Mouse (Mus musculus): Measurements from ENCODE around the gene Pnma1. TPM values are rescaled to one million over a fixed set of nuclear protein-coding genes. Genes with fewer than 3 reads are reported as not detected.
"Not testable (repeated sequence)": the region's sequence is repeated elsewhere in the genome, so short reads cannot be mapped to it uniquely, and the experiment has no call there.

Gene Pnma1
- polyA plus RNA-seq, 1 experiment from 2014 or later: 0.16 TPM

- H3K9ac ChIP-seq: peak within 1 kb of the TSS; percentile 43
- peak within 1 kb of the TSS; percentile 61 for H3K4me3 ChIP-seq (replicated peaks)
- peak within 1 kb of the TSS; percentile 87 for H3K4me2 ChIP-seq
- H3K27ac ChIP-seq (replicated peaks); ATAC-seq (ENCODE audit: insufficient read depth); H3K27me3 ChIP-seq; H3K36me3 ChIP-seq (replicated peaks); H3K9me3 ChIP-seq (replicated peaks): not testable (repeated sequence)
- H3K4me1 ChIP-seq (replicated peaks): peaks cover 25% of the 10 kb centered on the region
- under 1% methylated on average over 80 of the region's 80 CpGs for WGBS (ENCODE audit: insufficient replicate concordance)
These were observed 47.4 kb downstream of the Pnma1 start, which contains the start of gene Acot6 for GRCm38 (mm10) chr12:84100604-84101492. Gene Acot6 (plus strand): TSS chr12:84100654.

- no peaks in the 10 kb centered on the region for H3K9me3 ChIP-seq (replicated peaks)
- peaks cover 25% of the 10 kb centered on the region for H3K4me1 ChIP-seq (replicated peaks)
- H3K9ac ChIP-seq: no peak overlapping the region
- H3K4me2 ChIP-seq: peak overlapping the region; percentile 87
- no peaks in the 10 kb centered on the region for H3K36me3 ChIP-seq (replicated peaks)
- no peak for ATAC-seq (ENCODE audit: insufficient read depth)
- H3K27me3 ChIP-seq: no peaks in the 10 kb centered on the region
- 0 out of 2 replicates have a peak overlapping the region, but pooled peaks have one; percentile 61 for H3K4me3 ChIP-seq (replicated peaks)
- H3K27ac ChIP-seq (replicated peaks): no peak overlapping the region
- WGBS (ENCODE audit: insufficient replicate concordance): 44% methylated on average over 1 of the region's 1 CpGs
These were observed 48.2 kb downstream of the Pnma1 start for GRCm38 (mm10) chr12:84100071-84100470.

DNA sequence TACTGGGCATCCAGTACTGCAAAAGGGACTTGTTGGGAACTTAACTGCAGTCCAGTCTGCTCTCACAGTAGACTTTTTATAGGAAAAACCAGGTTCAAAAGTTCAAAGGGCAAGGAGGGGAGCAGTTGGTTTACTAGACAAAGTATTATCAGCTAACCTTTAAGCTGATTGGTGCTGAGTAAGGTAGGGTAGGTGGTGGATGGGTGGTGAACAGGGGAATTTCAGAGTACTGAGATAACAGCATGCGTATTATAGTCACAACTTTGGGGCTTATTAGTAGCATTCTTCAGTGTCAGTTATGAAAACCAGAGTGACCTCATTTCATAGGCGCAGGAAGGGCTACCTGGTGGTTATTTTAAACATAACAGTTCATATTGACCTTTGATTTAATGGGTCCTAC lies 48.7 kb downstream of the Pnma1 start:
- Histone ChIP-seq H3K27ac (replicated peaks) (no peak overlapping the region), H3K36me3 (replicated peaks) (no peaks in the 10 kb centered on the region), H3K4me3 (replicated peaks) (no peak overlapping the region), H3K4me1 (replicated peaks) (peaks cover 25% of the 10 kb centered on the region), H3K9ac (no peak overlapping the region), H3K27me3 (no peaks in the 10 kb centered on the region), H3K4me2 (no peak overlapping the region), H3K9me3 (replicated peaks) (no peaks in the 10 kb centered on the region)
- 52% methylated on average over 2 of the region's 2 CpGs for WGBS (ENCODE audit: insufficient replicate concordance)
- no peak for ATAC-seq (ENCODE audit: insufficient read depth)

Other genes starting within 250 kb of the Pnma1 start
- gene Numb, start 226.6 kb downstream of the Pnma1 start, polyA plus RNA-seq (2015; fragmentation: Nextera tagmentation; extraction: Ambion mirVana): 15.0 and 15.9 TPM in 2 replicates
- gene Riox1, start 197.9 kb downstream of the Pnma1 start, polyA plus RNA-seq (2015; fragmentation: Nextera tagmentation; extraction: Ambion mirVana): 7.1 and 7.8 TPM in 2 replicates
- gene Heatr4, start 163.6 kb downstream of the Pnma1 start, polyA plus RNA-seq (2015; fragmentation: Nextera tagmentation; extraction: Ambion mirVana): not detected in 2 replicates
- gene Acot2, start 160.6 kb downstream of the Pnma1 start, polyA plus RNA-seq (2015; fragmentation: Nextera tagmentation; extraction: Ambion mirVana): 12.4 and 12.6 TPM in 2 replicates
- 35.8 and 44.5 TPM in 2 replicates for gene Acot1, start 139.0 kb downstream of the Pnma1 start, polyA plus RNA-seq (2015; fragmentation: Nextera tagmentation; extraction: Ambion mirVana)
- gene Acot4, start 110.1 kb downstream of the Pnma1 start, polyA plus RNA-seq (2015; fragmentation: Nextera tagmentation; extraction: Ambion mirVana): 10.4 and 11.2 TPM in 2 replicates
- gene Gm49366, start 109.6 kb downstream of the Pnma1 start, polyA plus RNA-seq (2015; fragmentation: Nextera tagmentation; extraction: Ambion mirVana): not detected in 2 replicates
- gene Acot3, start 96.3 kb downstream of the Pnma1 start, polyA plus RNA-seq (2015; fragmentation: Nextera tagmentation; extraction: Ambion mirVana): 6.6 and 7.4 TPM in 2 replicates
- gene Acot5, start 79.2 kb downstream of the Pnma1 start, polyA plus RNA-seq (2015; fragmentation: Nextera tagmentation; extraction: Ambion mirVana): 0.06 TPM in 1 of 2 replicates, not detected in the other
- 0.44 and 0.66 TPM in 2 replicates for gene Acot6, start 47.8 kb downstream of the Pnma1 start, polyA plus RNA-seq (2015; fragmentation: Nextera tagmentation; extraction: Ambion mirVana)
- gene Dnal1, start 34.1 kb downstream of the Pnma1 start, polyA plus RNA-seq (2015; fragmentation: Nextera tagmentation; extraction: Ambion mirVana): 0.23 and 0.24 TPM in 2 replicates
- gene Elmsan1, start 70.4 kb upstream of the Pnma1 start, polyA plus RNA-seq (2015; fragmentation: Nextera tagmentation; extraction: Ambion mirVana): 7.7 and 8.7 TPM in 2 replicates
- gene Ptgr2, start 136.7 kb upstream of the Pnma1 start, polyA plus RNA-seq (2015; fragmentation: Nextera tagmentation; extraction: Ambion mirVana): 22.4 and 23.7 TPM in 2 replicates
- gene Zfp410, start 168.4 kb upstream of the Pnma1 start, polyA plus RNA-seq (2015; fragmentation: Nextera tagmentation; extraction: Ambion mirVana): 35.4 and 38.4 TPM in 2 replicates
- 24.7 and 25.5 TPM in 2 replicates for gene Coq6, start 213.2 kb upstream of the Pnma1 start, polyA plus RNA-seq (2015; fragmentation: Nextera tagmentation; extraction: Ambion mirVana)
- gene Fam161b, start 213.3 kb upstream of the Pnma1 start, polyA plus RNA-seq (2015; fragmentation: Nextera tagmentation; extraction: Ambion mirVana): 1.0 and 1.4 TPM in 2 replicates